Mouse (Mus musculus): ENCODE measurements around the gene Sox4.

The Sox4 gene

DNA sequence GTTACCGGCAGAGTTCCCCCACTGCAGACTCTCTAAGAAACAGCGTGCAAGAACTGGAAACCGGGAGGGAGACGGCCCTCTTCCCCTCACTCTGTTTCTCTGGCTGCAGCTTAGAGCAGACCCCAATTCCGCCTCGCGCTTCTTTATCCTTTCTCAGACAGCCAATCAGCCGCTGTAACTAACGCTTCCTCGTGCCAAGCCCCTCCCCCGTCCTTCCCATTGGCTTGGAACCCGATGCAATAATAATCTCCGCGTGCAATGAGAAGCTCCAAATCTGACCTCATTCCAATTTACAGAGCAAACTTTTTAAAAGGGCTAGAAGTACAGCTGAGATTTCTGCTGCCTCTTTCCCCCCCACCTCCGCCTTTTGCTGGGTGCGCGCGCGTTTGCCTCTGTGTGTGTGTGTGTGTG is at the start of gene Sox4:
TSS of gene Sox4 (minus strand) at position 133 of the 411 bp plus-strand sequence.
- DNase-seq (ENCODE audit: low spot score in 2 of 2), result peak; percentile 93 to 95

DNA sequence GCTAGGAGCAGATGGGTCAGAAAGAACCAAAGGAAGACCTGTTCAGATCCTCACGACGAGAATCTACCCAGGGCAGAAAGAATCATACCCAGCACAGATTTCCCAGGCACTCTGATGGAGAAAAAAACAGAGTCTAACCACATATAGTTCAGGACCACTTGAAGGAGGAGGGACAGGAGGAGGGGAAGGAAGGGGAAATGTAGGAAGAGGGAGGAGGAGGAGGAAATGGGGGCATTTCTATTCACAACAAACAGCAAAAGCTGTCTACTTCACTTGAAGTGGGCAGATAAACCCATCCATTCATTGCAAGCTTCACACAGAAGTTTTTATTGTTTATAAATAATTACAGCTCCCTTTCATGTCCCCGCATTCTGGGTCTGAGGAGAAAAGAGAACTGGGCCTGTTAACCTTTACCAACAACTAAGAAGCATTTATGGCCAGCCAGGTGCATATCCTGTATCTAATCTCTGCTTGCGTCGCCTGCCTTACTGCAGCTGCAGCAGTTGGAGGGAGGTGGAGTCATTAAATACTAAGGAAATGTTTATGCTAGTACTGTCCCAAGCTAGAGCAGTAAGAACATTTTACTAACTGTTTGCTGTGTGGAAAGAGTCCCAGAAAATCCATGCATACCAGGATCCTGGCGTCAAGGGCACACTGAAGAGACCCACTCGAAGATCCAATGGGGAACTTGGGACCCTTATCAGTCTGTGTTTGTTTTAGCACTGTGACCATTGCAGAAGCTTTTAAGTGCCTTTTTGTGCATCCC is 38.6 kb upstream of the Sox4 start:
- DNase-seq (ENCODE audit: low spot score in 2 of 2), result no peak

DNA sequence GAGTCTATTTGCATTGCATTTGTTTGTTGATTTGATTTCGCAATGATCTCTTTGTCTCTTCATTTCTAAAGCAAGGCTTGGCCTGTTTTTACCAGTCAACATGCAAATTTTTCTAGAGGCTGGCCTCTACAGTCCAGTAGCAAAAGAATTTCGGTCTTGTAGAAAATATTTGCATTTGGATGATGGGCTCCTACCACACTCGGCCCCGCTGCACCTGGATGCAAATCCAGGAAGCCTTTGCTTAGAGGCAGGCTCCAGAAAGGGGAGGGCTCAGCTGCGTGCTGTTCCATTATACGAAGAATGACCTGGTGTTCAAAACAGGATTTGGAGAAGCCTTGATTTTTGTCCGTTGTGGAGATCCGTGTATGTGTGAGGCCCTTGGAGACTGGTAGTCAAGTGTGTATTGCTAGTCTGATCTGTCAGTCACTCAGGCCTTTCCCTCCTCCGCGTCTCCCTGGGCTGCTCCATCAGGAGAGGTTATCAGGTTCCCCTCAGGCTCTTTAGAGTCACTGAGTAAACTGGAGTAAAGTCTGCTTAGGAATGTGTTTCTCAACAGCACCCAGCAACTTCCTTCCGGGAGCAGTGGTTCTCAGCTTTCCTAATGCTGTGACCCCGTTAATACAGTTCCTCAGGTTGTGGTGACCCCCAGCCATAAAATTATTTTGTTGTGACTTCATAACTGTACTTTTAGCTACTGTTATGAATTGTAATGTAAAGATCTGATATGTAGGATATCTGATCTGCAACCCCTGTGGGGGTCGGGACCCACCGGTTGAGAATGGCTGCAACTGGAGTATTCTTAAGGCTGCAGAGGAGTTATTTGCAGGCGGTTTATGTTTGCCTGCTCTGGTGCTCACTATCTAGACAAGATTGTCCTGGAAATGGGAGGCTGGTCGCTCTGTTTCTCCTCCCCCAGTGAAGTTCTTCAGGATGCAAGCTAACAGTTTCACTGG is 35.5 kb upstream of the Sox4 start:
- no peak for DNase-seq (ENCODE audit: low spot score in 2 of 2)

DNA sequence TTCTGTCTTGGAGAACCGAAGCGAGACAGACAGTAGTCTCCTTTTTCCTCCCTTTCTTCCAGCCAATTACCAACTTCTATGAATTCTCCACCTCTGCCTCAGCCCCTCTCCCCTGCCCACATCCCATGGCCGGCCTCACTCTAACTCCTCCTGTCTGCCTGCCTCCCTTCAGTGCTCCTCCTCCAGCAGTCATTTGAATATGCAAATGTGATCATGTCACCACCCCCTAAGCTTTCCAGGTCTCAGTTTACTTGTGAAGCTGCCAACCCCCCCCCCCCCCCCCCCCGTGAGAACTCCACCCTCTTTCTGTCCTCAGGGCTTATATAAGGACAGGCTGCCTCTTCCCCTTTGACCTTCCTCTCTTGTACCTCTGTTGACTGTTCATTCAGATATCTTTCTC is 27.2 kb upstream of the Sox4 start:
- no peak for DNase-seq (ENCODE audit: low spot score in 2 of 2)

DNA sequence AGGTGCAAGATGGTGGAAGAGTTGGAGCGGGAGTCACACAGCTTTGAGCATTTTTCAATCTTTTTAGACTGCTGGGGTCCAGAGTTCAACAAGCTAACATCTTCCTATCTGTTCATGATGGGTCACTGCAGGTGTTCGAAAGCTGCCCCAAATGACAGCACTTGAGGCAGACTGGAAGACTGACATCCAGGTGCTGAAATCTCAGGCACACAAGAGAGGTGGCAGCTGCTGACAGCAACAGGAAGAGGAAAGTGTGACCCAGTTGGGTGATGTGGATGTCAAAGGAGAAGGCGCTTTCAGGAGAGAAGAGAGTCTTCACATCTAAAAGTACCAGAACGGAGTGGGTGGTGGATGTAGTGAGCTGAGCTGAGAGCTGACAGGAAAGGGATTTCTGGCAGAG is 21.5 kb upstream of the Sox4 start:
- no peak for DNase-seq (ENCODE audit: low spot score in 2 of 2)

DNA sequence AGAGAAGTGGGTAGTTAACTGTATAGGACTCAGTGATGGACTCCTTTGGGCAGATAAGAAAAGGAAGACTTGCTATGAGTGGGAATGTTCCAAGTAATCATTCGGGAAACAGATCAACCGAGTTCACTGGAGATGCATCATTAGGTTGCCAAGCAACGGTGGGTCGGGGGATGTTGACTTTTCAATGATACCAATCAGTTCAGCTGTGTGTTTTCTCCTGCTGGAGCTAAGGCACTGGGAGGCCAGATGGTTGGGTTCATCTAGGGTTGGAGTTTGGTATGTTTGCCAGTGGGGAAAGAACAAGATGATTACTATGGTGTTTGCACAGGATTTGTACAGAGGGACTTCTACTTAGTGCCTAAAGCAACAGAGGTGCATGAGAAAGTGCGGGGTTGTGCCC is 21.1 kb upstream of the Sox4 start:
- no peak for DNase-seq (ENCODE audit: low spot score in 2 of 2)

DNA sequence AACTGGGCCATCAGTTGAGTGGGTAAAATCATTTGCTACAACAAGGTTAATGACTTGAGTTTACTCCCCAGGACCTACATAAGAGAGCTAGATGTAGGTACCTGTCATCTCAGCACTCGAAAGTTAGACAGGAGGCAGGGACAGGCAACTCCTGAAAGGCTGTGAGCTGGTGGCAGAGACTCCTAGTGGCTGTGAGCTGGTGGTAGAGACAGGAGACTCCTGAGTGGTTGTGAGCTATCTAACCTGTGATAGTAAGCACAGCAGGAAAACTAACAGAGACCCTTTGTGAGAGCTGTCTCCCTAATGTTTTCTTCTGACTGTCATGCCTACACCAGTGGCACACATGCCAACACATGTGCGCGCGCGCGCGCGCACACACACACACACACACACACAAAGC is 7.4 kb upstream of the Sox4 start:
- no peak for DNase-seq (ENCODE audit: low spot score in 2 of 2)

DNA sequence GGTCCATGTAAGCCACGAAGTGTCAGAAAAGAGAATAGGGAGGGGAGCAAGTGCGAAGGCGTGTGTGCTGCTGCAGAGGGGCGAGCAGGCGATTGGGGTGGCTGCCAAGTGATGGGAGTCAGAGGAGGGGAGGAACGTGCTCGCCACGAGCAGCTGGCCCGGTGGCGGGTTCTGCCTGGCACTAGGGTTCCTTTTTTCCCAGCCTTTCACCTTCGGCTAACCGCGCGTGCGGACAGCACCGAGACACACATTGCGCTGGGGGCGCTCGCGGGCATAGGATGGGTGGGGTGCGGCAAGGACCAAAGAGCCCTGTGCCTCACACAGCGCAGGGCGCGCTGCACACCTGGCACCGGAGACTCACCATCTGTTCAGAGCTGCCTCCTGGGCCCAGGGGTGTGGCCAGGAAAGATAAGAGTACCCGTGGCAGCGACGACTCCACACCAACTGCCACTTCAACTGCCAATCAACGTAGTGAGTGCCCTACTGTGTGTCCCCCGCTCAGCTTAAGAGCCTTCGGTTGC is 6.0 kb upstream of the Sox4 start:
- DNase-seq (ENCODE audit: low spot score in 2 of 2), result peak; percentile 83 to 85

DNA sequence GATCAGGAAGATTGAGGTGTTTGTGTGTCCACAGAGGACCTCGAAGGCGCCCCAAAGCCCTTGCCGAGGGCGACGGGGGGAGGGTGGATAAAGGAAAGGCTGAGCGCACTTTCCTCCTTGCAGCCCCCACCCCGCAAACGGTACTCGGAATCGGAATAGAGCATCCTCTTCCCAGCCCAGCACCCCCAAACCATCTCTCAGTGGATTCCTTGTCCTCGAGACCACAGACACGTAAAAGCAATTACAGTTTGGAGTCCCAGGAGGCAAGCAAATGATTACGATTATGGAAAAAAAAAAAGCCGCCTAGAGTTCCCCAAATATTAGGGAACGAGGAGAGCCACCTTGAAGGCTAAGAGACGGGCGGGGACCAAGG is 5.5 kb upstream of the Sox4 start:
- DNase-seq (ENCODE audit: low spot score in 2 of 2), result no peak

DNA sequence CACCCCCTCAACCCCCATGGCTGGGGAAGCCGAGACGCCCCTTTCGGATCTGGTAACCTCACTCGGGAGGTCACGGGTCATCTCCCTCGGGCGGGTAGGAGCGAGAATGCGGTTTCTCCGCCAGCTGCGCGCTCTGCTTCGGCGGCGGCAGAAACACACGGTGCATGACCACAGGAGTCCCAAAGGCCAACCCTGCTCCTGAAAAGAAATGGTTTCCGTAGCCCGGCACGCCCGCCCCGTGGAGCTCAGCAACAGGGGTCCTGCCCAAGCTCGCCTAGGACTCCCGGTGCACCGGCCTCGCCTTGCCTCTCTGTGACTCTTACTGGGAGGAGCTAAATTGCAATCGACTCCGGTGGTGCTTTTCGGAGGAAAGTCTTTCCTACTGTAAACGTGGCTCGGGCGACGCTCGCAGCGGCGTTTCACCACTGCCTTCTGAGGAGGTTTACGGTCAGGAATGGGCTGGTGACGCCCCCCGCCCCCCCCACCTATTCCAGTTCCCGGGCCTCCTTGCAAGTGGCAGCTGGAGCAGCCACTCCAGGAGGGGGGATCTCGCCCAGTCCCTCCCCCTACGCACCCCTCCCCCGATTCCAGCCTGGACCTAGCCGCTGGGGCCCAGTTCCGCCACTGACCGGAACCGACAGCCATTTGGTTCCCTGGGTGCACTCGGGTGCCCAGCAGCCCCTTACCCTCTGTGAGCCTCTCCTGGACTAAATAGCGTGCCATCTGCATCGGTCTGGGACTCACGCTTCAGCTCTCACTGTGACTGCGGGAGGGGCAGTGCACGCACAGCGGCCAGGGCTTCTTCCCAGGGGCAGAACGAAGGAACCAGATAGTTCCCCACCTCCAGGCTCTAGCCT is 4.9 kb upstream of the Sox4 start:
- DNase-seq (ENCODE audit: low spot score in 2 of 2), result peak; percentile 67 to 69

DNA sequence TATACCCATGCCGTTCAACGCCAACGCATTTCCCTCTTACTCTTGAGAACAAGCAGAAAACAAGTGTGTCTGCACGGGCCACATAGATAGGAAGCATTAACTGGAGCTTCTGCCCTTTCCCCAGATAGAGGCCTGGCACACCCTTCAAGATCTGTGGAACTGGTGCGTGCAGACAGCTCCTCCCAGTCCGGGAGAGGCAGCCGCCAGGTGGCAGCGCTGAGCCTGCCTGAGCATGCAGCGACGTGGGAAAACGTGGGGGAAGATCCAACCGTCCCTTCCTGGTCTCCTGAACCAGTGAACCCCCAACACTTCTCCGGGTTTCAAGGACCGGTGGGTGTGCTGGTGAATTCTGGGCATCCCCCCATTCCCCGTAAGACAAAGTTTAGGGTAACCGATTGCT is 4.3 kb upstream of the Sox4 start:
- DNase-seq (ENCODE audit: low spot score in 2 of 2), result peak; percentile 97 to 98

DNA sequence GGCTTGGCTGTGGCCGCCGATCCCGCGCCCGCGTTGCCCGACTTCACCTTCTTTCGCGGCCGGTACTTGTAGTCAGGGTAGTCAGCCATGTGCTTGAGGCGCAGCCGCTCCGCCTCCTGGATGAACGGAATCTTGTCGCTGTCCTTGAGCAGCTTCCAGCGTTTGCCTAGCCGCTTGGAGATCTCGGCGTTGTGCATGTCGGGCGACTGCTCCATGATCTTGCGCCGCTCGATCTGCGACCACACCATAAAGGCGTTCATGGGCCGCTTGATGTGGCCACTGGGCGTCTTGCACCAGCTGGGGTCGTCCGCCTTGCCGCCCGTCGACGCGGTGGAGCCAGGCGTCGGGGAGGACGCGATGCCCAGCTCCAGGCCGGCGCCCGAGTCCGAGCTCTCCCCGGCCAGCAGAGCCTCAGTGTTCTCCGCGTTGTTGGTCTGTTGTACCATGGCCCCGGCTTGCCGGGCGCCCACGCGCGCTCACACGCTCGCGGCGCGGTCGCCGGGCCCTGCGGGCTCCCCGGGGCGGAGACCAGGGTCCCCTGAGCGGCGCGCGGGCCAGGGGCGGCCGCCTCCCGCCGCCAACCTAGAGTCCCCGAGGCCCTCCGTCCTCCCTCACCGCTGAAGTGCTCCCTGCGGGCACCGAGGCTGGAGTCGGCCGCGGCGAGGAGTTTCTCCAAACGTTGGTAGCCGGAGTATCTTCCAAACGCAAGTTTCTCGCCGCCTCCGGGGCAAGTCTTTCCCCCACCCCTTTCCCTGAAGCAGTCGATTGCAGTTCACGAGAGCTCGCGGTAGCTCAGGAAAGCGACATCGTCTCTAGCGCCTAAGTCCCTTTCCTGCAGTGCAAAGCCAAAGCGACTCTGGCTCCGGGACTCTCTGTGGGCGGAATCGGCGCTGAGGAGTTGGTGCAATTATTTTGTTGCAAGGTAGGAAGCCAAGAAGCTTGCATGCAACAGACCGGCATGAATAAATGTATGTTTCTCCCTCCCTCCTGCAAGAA is 639 bp downstream of the Sox4 start:
- DNase-seq (ENCODE audit: low spot score in 2 of 2), result peak; percentile 67 to 78

DNA sequence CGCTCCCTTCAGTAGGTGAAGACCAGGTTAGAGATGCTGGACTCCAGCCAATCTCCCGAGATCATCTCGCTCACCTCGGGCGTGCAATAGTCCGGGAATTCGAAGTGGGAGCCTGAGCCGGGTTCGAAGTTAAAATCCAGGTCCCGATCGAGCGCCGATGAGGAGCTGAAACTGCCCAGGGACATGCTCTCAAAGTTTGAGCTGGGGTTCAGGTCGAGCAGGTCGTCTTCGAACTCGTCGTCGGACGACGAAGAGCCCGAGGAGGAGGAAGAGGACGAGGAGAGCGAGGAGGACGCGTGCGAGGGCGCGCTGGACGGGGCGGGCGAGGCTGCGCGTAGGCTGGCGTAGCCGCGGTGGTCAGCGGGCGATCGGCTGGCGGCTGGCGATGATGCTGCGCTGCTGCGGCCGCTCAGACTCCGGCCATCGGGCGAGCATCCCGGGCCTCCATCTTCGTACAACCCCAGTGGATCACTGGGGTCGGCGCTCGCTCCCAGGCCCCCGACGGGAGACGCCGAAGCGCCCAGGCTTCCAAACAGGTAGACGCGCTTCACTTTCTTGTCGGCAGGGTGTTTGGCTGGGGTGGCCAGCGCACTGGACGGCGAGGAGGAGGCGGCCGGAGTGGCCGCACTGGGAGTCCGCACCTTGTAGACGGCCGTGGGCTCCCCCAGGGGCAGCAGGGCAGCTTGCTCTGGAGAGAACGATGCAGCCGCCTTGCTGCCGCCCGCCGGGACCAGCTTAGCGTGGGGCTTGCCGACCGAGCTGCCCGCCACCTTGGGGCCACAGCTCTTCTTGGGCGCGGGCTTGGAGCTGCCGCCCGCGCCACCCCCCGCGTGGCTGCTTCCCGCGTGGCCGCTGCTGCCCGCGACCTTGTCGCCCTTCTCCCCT is 1.6 kb downstream of the Sox4 start:
- peak in 1 of 2 experiments; percentile 32 for DNase-seq (ENCODE audit: low spot score in 2 of 2)

DNA sequence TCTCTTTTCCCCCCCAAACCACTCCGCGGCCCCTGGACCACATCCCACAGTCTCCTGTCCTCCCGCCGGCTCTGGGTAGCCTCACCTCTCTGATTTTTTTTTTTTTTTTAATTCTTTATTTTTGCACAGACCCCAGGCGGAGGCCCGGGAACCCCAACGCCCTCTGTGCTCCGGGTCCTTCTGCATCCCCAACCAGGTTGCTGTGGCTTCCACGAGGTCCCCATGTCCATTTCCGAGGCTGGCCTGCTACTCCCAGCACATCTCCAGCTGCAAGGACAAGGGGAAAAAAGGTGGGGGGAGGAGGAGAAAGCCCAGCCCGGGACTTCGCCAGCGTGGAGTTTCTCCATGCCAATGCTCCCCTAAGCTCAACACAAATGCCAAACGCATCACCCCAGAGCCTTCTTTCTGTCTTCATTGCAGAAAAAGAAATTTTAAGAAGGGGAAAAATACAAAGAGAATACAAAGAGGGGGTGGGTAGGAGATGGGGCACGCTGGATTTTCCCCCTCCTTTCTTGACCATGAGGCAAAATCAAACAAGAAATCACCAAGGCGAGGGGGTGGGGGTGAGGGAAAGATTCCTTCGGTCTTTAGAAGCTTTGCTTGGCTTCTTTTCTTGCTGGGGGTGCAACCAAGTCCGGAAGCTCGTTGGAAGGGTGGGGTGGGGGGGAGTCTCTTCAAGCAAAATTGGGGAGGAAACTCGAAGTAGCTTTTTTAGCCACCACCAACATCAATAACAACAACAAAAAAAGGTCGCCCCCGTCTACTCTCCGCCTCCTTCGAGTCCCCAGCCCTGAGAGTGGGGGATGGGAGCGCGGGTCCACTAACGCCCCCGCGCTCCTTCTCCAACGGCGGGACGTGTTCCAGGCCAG is 2.7 kb downstream of the Sox4 start:
- peak; percentile 47 to 64 for DNase-seq (ENCODE audit: low spot score in 2 of 2)

DNA sequence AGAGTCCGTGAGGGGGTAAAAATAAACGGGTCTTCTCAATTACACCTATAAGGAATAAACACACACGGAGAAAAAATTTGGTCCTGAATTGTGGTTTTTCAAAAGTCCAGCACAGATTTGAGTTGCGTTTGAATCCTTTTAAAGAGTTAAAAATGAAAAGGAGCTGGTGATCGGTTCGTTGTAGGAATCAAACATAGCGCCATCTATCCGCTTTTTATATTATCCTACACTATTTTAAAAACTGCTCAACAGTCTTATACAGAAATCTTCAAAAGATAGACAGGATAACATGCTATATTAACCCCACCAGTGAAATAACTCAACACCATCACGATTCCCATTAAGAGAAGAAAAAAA is 3.3 kb downstream of the Sox4 start:
- no peak for DNase-seq (ENCODE audit: low spot score in 2 of 2)

DNA sequence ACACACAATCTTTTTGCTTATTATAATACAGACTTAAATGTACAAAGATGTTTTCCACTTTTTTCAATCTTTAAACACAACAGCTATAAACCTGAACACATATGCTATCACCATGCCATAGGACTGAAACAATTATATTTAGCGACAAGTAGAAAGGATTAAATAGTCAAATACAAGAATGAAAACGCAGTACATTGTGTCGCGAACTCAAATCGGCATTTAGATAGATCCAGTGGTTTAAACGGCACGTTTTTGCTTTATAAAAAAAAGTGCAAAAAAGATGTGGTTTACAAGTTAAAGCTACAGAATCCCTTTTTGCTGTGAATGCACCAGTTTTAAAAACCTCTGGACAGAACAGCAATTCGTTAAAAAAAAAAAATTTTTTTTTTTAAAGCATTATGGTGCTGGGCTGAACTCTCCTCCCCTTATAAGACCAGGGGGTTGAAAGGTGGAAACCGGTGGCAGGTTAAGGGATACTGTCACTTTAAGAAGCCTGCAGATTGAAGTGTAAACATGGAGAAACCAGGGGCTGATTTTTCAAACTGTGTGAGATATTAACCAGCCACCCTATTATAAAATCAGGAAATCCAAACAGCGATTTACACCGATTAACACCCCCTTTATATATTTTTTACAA is 4.1 kb downstream of the Sox4 start:
- no peak for DNase-seq (ENCODE audit: low spot score in 2 of 2)

DNA sequence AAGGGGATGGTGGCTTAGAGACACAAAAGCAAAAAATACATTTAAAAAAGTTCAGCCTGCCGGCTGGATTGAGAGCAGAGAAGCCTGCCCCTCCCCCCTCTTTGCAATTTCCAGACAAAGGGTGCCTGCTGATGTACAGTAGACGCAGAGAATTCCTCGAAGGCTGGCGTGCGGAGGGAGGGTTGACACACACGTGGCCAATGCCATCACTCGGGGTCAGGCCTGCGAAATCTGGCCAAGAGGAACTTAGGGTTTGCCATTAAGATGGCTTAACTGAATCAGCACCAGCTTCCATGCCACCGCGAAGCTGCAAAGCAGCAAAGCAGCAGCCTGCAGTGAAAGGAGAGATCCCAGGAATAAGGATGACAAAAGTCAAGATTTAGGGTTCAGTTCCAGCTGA is 5.0 kb downstream of the Sox4 start:
- peak in 1 of 2 experiments; percentile 45 for DNase-seq (ENCODE audit: low spot score in 2 of 2)
